Mouse (Mus musculus): ENCODE data around the gene Lhx3.
A peak's percentile ranks its signal among the peaks of the same experiment; 100 is the strongest.

The Lhx3 gene

GRCm38 (mm10) chr2:26208126-26208789 is at the start of gene Lhx3:
Lhx3 (minus strand) TSS chr2:26208289.
- DNase-seq = no peak

DNA sequence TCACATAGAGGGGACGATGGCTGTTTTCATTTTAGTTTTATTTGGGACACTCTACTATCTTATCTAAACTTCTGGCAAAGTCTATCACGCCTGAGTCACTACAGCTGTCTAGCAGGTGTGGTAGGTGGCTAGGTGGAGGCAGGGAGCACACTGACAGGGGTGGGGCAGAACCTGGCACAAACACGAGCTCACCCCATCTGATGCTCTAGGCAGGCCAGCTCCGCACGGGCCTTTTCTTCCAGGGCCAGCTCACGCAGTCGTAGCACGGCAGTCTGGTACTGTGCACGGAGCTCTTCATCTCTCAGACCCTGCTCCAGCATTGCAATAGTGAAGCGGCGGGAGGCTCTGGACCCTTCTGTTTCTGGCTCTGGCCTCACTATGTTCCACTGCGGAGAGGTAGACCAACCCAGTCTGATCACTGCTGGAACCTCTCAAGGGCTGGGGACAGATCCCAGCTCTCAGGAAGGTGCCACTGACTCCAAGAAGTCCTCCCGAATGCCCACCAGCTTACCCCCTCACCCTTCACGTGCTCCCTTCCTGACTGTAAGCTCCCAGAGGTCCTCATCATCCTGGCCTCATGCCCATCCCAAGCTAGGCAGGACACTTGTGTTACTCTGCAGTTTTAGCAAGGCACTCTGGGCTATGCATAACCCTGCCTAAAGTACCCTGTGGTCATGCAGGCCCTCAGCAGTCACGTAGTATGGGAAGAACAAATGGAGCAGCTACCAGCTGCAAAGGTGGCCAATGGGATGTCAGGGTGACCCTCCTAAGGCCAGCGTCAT is 49.4 kb upstream of the Lhx3 start:
- DNase-seq = no peak

DNA sequence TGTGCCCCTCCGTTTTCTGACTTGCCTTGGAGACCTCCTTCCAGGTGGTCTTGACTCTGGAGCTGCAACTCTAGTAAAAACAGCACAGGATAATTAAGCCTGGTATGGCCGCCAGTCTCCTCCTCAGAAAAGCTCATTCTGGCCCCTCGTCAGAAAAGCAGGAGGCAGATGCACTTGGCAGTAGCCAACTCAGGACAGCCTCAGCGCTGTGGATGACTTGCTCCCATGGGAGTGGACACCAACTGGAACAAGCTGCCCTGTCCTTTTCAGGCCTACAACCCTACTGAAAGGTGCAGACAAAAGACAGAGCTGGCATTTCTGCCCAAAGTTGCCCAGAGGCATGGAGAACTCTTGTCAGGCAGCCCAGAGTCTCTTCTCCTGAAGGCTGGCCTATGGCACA is 46.7 kb upstream of the Lhx3 start:
- DNase-seq = no peak

DNA sequence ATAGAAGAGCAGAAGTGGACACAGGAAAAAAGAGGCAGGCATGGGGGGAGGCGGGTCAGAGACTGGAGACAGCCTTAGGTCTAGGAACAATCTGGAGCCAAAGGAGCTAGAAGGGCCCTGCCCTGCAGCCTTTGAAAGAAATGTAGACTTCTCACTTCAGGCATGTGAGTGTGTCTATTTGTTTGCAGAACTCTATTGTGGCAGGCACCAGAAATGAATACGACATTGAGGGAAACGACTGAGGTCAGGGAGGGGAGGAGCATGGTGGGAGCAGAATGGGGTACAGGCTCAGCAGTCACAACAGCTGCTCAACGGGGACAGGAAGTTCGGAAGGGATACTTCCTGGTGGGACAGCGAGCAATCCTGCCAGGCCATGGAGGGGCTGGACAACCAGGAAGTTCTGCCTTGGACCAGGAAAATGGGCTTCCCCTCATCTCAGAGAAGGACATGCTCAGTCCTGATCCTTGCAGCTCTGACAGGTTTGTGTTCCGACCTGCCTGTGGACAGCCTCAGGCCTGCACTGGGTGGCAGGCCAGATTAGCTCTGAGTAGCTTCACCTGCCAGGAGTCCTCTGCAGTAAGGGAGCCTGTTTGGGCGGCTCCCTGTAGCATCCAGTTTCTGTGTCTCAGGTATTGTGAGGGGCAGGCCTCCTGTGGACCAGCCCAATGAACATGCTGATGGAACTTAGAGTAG is 44.6 kb upstream of the Lhx3 start:
- no peak for DNase-seq

DNA sequence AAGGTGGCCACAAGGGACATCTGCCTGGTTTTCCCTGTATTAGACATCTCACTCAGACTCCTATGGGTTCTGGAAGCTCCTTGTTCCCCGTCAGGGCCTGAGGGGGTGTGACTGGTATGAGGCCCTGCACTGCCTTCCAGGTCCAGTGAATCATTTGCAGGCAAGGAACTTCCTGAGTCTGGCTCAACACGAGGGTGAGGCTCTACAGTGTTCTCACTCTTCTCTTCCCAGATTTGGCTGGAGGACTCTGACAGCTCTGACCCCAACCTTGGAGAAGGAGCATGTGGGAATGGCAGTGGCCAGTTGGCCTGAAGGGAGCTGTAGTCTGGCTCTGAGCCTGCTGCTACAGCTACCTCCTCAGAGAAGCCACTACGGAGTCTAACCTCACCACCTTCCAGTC is 39.4 kb upstream of the Lhx3 start:
- DNase-seq = no peak

DNA sequence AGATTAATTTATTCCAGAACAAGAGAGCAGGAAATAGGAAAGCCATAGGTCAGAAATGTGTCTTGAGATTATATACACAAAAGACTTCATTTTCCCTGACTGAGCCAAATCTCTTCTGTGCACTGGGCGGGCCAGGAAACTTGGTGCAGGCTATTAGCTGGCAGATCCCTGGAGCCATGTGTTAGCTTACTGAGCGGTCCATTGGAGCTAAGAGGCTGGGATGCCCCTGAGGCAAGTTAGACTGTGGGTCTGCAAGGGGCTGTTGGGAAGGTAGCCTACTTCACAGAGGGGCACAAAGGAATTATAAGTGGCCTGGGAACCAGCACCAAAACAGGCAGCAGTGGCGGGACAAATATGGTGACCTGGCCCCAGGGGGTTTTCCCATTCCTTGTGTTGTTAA is 32.8 kb upstream of the Lhx3 start:
- no peak for DNase-seq

DNA sequence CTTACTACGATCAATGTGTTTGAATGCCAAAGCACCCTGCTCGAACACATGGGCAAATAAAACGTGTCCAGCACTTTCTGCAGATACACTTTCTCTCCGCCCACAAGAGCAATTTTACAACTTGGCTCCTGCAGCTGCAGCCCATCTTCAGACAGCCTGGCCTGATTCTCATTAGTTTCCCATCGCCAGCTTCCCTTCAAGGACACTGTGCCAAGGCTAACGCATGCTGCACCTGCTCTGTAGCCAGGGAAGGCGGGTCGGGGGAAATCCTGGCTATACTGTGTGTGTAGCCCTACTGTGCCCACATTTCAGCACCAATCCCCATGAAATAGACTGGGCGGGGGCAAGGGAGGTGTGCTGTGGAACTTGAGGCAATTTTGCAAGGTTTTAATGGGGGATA is 32.2 kb upstream of the Lhx3 start:
- DNase-seq = no peak

- peak; percentile 90 for DNase-seq
These were observed 29.2 kb upstream of the Lhx3 start, which contains the start of gene Qsox2 for GRCm38 (mm10) chr2:26237290-26237782. Qsox2 (minus strand) TSS chr2:26237525.

- DNase-seq = no peak
These were observed 28.7 kb upstream of the Lhx3 start for GRCm38 (mm10) chr2:26236681-26237289.

DNA sequence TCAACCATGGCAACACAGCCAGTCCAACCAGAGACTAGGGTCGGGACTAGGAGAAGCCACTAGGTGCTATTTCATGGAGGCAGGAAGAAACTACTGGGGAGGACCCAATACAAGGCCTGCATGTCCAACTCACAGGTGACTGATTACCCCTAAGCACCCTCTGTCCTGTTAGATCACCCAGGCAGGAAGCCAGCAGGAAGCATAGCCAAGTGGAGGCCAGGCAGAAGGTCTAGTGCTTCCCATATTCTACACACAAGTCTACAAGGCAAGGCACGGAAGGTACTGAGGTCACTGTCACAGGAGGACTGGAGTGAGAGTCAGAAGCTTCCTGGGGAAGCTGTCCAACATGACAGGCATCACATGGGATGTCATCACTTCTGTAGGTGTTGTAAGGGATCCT is 26.7 kb upstream of the Lhx3 start:
- DNase-seq = no peak

DNA sequence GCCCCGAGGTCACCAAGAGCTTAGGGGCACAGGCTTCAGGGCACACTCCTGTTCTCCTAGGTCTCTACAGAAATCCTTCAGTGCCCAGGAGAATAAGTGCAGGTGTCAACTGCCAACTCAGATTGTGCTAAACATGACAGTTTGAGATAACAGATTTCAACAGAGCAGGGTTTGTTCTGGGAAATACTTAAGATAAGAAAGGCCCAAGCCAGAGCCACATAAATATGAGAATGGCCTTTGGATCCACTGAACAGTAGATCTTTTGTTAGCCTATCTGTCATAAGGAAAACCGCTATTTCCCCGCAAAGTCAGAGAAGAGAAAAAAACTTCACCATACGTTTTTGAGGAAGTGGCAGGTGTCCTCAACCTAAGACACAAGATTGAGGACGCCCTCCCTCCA is 26.2 kb upstream of the Lhx3 start:
- DNase-seq = no peak

DNA sequence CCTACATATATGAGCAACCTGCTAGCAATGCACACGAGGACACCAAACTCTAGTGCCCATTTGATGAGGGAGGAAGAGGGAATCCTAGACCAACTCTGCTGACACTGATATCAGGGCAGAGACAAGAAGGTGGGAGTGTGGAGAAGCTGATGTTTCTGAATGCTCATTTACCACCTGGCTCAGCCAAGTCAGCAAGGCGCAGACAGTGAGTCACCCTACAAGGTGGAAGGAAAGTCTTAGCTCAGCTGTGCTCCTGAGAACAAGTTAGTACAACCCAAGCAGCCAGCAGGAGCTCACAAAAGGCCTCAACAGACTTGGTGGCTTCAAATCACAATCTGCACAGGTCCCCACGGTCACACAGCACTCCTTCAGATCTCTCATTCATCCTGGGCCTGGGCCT is 23.3 kb upstream of the Lhx3 start:
- DNase-seq = no peak

- DNase-seq = no peak
These were observed 22.2 kb upstream of the Lhx3 start for GRCm38 (mm10) chr2:26230253-26230652.

GRCm38 (mm10) chr2:26227788-26228187 is 19.7 kb upstream of the Lhx3 start:
- DNase-seq = peak; percentile 73

- no peak for DNase-seq
These were observed 17.2 kb upstream of the Lhx3 start for GRCm38 (mm10) chr2:26225242-26225641.

DNA sequence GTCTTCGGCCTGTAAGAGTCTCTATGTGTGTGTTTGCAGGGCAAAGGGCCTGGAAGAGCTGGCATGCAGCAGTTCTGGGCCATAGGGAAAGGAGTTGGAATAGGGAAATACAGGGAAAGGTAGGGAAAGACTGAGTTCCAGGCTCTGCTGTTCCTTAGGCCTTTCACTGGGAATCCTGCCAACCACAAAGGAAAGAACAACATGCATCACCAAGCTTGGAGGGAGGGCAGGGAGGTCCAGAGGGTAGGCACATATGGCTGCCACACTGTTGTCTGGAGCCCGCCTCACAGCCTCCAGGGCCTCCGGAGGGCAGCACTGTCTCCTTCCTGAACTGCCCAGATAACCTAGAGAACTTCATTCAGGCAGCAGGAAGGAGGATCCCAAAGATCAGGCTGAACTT is 15.9 kb upstream of the Lhx3 start:
- peak; percentile 77 for DNase-seq

- peak; percentile 92 for DNase-seq
These were observed 6.4 kb upstream of the Lhx3 start for GRCm38 (mm10) chr2:26214526-26214925.

- DNase-seq = no peak
These were observed 1.5 kb upstream of the Lhx3 start for GRCm38 (mm10) chr2:26209566-26209965.

- DNase-seq = no peak
These were observed 530 bp downstream of the Lhx3 start for GRCm38 (mm10) chr2:26207559-26207958.

DNA sequence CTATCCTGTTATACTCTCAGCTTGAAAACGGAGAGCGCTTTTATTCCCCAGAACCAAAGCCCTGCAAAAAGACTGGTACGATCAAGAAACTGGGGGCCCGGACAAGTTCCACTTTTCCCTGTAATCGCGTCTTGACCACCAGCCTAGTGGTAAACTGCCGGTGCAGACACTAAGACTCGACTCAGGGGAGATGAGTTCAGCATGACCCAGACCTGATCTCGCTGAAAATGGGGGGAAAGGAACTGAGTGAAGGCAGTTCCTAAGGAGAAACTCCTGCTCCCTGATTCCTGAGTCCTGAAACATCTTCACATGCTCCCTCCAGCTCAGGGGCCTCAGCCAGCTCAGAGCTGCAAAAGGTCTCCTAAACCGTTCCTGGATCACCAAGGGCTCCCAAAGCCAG is 2.3 kb downstream of the Lhx3 start:
- DNase-seq = no peak

DNA sequence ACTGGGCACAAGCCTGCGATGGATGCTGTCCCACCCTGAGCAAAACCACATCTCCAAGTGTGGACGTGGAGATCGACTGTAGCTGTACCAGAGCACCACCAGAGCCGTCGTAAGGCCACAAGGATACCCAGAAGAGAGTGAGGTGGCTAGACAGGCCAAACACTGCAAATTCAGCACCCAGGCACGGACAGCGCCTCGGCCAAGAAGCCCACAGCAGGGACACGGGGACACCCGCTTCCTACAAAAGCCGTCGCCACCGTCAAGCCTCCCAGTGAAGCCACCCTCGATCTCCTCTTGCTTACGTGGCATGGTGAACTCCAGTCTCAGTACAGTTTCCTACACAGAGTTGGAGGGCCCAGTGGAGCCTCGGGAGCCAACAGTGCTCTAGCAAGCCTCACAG is 3.0 kb downstream of the Lhx3 start:
- no peak for DNase-seq

DNA sequence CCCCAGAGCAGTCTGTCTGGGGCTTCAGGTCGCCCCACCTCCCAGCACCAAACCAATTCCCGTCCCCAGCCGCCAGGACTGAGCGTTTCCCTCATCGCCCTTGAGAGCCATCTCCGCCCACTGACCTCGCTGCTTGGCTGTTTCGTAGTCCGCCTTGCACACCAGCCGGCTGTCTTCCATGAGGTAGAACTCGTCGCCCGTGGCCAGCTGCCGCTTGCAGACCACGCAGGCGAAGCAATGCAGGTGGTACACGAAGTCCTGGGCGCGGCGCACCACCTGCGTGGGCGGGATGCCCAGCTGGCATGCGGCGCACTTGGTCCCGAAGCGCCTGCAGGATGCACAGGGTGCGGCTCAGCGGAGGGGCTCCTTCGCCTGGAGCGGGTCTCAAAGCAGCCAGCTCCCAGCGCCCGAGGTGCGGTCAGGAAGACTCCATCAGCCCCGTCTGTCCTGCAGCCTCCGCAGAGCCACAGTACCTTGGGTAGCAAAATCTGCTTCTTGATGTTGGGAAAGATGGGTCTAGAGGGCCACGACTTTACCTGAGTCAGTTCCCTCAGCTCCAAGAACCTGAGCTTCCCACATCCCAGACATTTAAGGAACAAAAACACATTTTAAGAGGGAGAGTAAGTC is 5.1 kb downstream of the Lhx3 start:
- no peak for DNase-seq
